Mouse (Mus musculus) retina, postnatal 1 day (tissue): ENCODE measurements around the gene Slc48a1.

ENCODE experiments used
- DNase-seq: peaks from one replicate; pipeline ENCODE4 v3.0.0-alpha.2; 2012

The Slc48a1 gene

GRCm38 (mm10) chr15:97828901-97829338 lies 50.6 kb downstream of the Slc48a1 start:
- DNase-seq, result no peak

GRCm38 (mm10) chr15:97829432-97829831 lies 51.1 kb downstream of the Slc48a1 start:
- DNase-seq, result no peak

GRCm38 (mm10) chr15:97830253-97830787 lies 52.0 kb downstream of the Slc48a1 start:
- peak; percentile 48 for DNase-seq

GRCm38 (mm10) chr15:97830788-97831241 lies 52.5 kb downstream of the Slc48a1 start:
- DNase-seq, result peak; percentile 61

GRCm38 (mm10) chr15:97831242-97831986 lies 53.1 kb downstream of the Slc48a1 start:
- peak; percentile 86 for DNase-seq

- no peak for DNase-seq
Measured at GRCm38 (mm10) chr15:97831987-97832640, 53.8 kb downstream of the Slc48a1 start.

GRCm38 (mm10) chr15:97832764-97833479 lies 54.6 kb downstream of the Slc48a1 start:
- no peak for DNase-seq

GRCm38 (mm10) chr15:97836153-97836893 lies 58.0 kb downstream of the Slc48a1 start:
- DNase-seq, result peak; percentile 54

- no peak for DNase-seq
Measured at GRCm38 (mm10) chr15:97836894-97837247, 58.6 kb downstream of the Slc48a1 start.

- peak; percentile 46 for DNase-seq
Measured at GRCm38 (mm10) chr15:97837491-97838061, 59.3 kb downstream of the Slc48a1 start.

GRCm38 (mm10) chr15:97838395-97838794 lies 60.1 kb downstream of the Slc48a1 start:
- DNase-seq, result peak; percentile 76

GRCm38 (mm10) chr15:97839012-97839411 lies 60.7 kb downstream of the Slc48a1 start:
- no peak for DNase-seq

GRCm38 (mm10) chr15:97839473-97839872 lies 61.2 kb downstream of the Slc48a1 start:
- DNase-seq, result no peak

GRCm38 (mm10) chr15:97839991-97840455 lies 61.7 kb downstream of the Slc48a1 start:
- DNase-seq, result peak; percentile 57

GRCm38 (mm10) chr15:97840781-97841180 lies 62.5 kb downstream of the Slc48a1 start:
- no peak for DNase-seq

GRCm38 (mm10) chr15:97841383-97841782 lies 63.1 kb downstream of the Slc48a1 start:
- DNase-seq, result no peak

GRCm38 (mm10) chr15:97842058-97842457 lies 63.7 kb downstream of the Slc48a1 start:
- no peak for DNase-seq
